Mouse (Mus musculus) layer of hippocampus, postnatal 36 days (tissue): Measurements from ENCODE around the gene Abcg4. TPM values are rescaled to one million over a fixed set of nuclear protein-coding genes. Genes with fewer than 3 reads are reported as not detected.
"Not testable (repeated sequence)": the region's sequence is repeated elsewhere in the genome, so short reads cannot be mapped to it uniquely, and the experiment has no call there.

Experiments used
- DNase-seq, 2 experiments: peaks; one replicate each; pipeline ENCODE4 v3.0.0; 2022
- total RNA-seq, 2 experiments: library from RNA; stranded (reverse); gene quantifications; 2 replicates each; pipeline ENCODE4 v1.2.3; 2021

Abcg4 gene
- total RNA-seq, 2 experiments from 2014 or later: 63.6 to 73.1 TPM

DNA sequence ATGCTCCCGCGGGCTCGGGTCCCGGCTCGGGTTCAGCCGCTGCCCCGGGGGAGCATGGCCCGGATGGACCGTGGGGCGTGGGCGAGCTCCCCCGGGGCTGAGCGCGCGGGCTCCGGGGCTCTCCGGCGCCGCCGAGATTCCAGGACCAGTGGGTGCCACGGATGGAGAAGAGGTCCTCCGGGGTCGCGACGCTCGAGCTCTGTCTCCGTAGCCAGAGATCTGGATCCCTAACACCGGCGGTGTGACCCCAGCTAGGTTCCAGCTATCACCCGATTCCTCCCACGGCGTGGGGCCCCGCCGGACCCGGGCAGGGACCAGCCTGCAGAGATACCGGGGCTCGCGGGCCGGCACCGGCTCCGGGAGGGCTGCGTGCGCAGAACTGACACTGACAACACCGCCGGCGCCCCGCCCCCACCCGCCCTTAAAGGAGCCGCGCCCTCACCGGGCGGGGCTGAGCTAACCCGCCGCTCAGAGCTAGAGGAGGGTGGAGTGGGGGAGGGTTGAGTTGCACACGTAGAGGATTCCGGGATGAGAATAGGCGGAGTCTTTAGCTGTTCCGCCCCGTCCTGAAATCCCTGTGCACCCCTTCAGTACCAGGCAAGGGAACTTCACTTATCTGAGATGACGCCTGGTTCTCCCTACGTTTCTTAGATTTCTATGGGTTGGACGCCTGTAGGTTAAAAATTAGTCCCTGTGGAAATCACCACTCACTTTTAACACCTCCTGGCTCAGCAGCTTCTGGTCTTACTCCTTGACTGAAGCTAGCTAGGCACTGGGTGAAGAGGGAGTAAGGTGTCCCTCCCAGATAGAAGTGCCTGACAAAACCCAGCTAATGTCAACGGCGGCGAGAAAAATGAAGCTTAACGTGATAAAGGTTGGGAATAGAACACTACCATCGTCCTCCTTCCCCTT lies 31.7 kb upstream of the Abcg4 start, which contains the start of gene C2cd2l:
Gene C2cd2l (minus strand): TSS at position 399 of the 912 bp plus-strand sequence.
- peak; percentile 87 for DNase-seq

DNA sequence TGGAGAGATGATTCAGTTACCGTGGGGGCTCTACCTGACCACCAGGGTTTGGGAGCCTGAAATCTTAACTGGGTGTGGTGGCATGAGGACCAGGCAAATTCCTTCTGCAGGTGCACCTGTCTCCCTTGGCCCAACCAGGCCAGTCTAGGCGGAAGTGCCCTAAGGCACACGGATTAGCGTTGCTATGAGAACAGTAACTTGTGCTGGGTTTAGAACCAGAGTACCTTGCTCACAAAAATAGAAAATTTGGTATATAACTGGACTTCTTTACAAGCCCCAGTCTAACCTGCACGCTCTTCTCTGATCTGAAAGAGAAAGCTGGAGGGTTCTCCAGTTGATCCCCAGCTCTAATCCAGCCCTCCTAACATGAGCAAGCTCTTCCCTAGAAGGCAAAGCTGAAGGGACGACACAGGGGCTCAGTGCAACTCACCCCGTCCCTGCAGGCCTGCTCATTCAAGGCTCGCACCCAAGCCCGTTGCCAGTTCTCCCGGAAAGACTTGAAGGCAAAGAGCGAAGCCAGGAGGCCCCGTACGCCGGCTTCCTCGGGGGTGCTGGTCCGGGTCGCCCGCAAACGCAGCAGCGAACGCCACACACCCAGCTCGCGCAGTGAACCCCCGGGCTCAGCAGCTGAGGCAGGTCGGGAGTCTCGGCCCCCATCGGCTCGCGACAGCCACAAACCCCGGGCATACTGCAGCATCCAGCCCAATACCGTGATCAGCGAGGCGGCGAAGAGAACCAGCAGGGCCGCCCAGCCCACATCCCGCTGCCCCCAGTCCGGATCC lies 30.9 kb upstream of the Abcg4 start:
- peak in 1 of 2 experiments; percentile 34 for DNase-seq

DNA sequence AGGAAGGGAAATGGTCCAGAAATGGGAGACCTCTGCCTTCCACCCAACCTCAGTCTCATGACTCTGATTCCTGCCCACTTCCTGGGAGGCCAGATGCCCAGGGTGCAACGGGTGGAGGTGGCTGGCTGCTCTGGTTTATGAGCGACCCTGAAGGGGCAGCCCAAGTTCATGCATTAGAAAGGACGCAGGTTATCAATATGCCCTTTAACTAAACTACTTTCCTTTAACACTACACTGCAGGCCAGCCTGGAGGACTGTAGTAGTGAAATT lies 30.3 kb upstream of the Abcg4 start:
- no peak for DNase-seq

DNA sequence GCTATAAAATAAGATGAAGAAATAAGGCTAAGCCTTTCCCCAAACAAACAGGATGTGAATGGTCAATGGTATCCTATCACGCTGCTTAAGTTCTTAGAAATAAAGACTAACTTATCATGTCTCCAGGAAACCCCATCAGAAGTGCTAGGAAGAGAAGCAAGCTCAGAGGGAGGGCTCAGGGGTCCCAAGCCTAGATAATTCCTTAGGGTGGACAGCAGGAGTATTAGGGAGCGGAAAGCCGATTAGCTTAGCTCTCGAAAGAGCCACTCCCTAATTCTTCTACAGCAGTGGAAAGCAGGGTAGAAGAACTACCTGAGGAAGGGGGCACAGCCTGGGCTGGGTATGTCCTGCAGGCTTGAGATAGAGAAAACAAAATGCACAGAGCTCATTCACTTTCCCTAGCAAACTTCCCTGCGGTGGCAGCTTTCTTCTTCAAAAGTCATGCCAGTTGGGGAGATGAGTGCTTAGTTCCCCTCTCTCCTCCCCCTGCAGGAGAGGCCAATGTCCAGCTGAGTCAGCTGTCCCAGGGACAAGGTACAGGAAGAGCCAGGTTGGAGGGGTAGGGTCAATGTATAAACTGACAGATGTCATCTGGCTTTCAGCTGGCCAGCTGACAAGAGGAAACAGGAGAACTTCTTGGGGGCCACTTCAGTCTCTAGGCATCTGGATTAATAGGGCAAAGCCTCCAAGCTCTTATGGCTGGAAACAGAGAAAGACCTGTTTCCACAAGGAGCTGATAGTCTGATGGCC lies 29.8 kb upstream of the Abcg4 start:
- no peak for DNase-seq

DNA sequence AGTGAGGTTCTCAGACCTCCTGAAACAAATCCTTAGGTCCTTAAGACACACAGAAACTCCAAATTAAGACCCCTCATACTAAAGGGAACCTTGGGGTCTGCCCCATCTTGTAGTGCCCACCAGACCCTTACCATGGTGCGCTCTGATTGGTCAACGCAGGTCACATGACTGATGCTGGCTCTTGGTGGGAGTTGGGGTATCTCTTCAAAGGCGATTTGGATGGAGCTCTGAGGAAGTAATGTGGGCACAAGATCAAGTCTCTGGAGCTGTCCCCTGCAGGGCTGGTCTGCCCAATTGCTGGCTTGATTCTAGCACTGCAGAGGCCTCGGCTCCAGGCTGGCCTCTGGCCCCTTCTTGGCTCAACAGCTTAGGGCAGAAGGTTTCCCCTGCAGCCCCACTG lies 29.0 kb upstream of the Abcg4 start:
- DNase-seq: no peak

DNA sequence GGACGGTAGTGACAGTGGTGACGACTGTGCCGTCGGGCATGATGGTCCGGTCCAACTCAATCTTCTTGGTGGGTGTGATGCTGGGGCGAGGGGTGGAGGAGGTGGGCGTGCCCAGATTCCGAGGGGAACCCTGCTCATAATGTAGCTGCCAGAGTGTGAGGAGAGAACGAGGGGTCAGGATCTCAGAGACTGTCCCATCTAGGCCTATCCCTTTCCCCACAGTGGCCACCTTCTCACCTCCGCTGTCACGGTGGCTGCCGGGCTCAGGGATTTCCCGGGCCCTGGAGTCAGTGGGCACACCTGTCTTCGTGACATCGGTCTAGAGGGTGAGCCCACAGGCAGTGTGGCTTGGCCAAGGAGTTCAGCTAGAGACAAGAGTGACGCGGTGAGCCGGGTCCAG lies 26.5 kb upstream of the Abcg4 start:
- no peak for DNase-seq

DNA sequence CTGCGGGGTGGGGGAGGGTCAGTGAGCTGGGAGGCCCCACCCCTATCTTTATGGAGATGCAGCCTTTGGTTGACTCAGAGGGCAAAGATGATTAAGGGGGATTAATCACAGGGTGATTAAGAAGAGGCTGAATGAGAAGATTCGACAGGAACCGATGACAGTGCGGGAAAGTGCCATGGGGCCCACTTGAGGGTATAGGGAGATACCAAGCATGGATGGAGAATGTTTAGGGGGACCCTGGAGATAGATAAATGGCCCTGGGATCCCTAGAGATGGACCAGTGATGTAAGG lies 25.8 kb upstream of the Abcg4 start:
- no peak for DNase-seq

DNA sequence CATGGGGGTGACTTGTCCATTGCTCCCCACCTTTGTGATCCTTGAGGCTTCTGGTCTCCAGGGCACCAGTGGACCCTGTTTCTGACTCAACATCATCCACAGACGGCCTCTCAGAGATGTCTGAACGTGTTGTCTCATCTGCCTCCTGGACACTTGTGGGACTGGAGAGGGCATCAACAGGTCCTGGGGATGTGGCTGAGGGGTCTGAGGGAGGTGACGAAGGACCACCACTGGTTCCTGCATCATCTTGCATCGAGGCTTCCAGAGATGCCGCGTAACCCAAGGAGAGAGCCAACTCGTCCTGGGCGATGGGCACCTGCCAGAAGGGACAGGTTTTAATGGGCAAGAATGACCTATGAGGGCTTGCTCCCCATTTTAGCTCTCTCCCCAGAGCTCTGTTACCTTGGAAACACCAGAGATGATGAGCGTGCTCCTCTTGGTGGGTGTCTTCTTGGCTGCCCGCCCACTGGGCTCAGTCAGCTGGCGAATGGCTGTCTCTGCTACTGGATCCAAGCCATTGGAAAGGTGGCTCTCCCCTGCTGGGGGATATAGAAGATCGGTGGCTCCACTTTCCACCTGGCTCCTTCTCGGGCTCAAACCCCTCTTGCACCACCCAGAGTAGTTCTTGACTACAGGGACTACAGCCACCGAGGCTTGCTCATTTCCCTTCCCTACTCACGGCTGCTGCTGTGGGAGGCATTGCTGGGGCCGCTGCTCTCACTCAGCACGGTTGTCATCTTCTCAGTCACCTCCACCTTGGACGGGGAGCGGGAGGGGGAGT lies 25.3 kb upstream of the Abcg4 start:
- peak; percentile 73 to 82 for DNase-seq

DNA sequence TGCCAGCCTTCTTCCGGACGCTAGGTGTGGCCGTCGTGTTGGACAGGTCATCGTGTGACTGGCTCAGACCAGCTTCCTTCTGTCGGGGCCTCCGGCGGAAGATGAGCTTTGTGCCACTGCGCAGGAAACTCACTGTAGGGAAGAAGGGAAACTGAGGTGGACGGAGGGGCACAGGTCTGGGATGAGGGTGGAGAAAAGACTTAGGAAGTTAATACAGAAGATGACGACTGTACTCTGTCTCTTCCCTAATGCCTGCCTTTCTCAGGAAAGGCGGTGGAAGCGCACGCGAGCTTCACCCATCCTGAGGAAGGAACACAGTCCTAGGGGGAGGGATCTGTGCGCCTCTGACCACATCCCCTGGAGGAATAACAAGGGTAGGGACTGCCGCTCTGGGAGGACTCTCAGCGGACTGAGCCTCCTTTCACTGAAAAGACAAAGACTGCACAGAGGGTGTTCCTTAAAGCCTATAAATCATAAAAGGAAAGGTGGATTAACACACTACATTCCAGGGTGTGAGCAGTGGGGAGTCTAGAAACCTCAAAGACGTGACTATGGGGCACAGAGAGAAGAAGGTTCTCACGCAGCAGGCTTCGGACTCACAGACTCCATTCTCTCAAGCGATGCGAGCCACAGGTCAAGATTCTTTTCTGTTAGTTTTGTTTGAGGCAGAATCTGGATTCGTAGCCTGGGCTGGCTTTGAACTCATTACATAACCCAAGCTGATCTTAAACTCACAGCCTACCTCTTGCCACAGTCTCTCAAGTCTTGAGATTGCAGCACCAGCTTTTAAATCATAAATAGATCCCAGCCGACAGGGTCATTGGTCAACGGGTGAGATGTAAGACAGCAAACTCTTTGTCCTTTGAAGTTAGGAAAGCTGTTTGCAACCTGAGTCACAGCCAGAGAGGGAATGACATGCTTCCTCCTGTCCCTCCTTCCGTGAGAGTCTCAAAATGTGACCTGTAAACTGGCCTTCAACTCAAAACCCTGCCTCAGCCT lies 23.0 kb upstream of the Abcg4 start:
- no peak for DNase-seq

DNA sequence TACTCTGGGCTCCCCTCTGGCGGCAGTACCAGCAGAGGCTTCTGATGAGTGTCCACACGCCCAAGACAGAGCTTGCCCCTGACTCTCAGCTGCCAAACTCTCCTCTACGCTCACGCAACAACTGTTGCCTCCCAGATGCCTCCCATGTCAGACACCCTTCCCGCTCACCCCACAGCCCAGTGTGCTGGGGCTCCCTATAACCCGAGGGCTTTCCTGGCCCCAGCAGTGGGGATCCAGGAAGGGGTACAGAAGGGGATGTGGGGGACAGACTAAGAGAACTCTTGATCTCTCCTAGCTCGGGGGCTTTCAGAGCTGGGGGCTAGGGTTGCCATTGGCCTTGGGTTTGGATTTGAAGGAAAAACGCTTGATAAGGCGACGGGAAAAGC lies 22.3 kb upstream of the Abcg4 start:
- DNase-seq: no peak

DNA sequence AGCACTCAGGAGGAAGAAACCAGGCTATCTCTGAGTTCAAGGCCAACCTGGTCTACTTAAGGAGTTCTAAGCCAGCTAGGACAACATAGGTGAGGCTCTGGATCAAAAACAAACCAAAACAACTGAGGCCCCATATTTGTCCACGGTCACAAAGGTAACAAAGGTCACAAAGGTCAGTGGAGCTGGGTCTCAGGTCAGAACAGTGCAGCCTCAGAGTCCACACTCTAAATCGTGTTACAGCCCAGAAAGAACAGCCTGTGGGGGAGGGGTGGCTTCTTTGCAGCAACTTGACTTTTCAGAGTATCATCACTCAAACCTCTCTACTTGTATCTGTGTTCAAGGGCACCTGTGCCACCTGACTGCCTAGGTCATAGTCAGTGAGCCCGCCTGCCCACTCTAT lies 21.3 kb upstream of the Abcg4 start:
- no peak for DNase-seq

DNA sequence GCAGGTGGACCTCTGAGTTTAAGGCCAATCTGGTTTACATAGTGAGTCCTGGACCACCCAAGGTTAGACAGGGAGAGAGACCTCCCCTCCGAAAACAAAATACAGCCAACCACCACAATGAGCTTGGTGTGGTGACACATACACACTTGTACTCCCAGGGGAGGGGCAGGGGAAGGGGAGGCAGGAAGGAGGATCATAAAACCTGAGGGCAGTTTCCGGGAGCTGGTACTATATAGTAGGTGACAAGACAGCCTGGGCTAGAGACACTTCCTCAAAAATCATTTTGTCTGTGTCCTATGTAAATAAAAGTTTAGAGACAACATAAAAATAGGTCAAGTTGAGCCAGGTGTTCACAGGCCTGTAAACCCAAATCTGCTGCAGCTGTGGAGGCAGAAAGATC lies 18.8 kb upstream of the Abcg4 start:
- DNase-seq: no peak

DNA sequence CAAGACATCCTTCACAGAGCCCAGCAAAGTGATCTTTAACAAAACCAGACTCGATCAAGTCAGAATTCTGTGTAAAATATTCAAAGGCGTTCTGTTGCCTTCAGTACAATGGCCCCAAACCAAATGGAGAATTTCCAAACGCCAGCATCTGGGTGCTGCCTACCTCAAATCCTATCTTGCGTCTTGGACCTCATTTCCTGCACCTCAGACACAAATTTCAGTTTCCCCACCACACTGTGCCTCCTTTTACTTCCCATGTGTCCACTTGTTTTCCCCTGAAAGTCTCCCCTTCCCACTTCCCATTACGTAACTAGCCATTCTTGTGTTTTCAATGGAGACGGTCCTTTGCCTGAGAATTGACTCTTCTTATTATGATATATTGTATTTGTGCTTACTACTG lies 18.1 kb upstream of the Abcg4 start:
- no peak for DNase-seq

DNA sequence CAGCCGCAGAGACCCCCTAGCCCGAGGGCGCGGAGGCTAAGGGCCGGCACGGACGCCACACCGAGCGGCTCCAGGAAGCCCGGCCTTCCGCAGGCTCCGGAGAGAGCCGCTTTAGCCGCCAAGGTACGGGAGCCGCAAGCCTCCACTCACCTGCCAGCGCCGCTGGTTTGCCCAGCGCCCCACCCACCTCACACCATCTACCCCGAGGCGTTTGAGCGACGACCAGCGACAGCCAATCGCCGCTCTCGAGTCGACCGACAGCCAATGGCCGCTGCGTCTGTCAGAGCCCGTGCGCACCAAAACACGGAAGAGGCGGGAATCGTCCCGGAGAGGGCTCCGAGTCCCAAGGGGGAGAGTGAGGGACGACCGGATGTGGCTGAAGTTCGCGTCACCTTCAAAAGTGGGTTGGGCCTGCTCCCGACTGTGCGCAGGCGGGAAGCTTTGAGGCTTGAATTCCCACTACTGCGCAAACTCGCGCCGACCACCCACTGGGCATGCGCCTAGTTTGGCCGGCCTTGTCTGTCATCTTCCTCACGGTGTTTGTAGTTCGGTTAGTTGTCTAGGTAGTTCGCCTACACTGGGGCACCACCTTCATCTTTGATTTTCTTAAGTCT lies 17.2 kb upstream of the Abcg4 start, which contains the start of gene Hinfp:
Gene Hinfp (minus strand): TSS at position 206 of the 614 bp plus-strand sequence.
- DNase-seq: peak; percentile 99

DNA sequence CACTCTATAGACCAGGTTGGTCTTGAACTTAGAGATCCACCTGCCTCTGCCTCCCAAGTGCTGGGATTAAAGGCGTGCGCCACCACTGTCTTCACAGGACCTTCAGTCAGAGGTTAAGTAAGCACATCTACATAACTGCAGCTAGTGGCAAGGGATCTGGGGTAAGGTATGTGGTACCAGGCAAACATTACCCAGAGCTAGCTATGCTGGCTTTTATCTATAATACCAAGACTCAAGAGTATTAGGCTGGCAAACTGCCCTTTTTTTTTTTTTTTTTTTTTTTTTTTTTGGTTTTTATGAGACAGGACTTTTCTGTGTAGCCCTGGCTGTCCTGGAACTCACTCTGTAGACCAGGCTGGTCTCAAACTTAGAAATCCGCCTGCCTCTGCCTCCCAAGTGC lies 11.6 kb upstream of the Abcg4 start:
- DNase-seq: not testable (repeated sequence)

DNA sequence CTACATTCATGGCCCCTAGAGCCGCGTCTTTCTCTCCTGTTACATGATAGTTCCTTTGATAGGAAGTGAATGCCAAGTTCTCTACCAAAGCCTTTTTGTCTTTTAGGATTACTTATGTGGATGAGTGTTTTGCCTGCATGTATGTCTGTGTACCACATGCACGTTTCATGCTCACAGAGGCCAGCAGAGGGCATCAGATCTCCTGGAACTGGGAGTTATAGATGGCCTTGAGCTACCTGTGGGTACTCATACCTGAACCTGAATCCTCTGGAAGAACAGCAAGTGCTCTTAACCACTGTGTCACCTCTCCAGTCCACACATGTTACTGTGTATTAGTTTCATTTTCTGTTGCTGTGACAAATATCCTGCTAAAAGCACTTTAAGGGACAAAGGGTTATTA lies 4.1 kb upstream of the Abcg4 start:
- no peak for DNase-seq

DNA sequence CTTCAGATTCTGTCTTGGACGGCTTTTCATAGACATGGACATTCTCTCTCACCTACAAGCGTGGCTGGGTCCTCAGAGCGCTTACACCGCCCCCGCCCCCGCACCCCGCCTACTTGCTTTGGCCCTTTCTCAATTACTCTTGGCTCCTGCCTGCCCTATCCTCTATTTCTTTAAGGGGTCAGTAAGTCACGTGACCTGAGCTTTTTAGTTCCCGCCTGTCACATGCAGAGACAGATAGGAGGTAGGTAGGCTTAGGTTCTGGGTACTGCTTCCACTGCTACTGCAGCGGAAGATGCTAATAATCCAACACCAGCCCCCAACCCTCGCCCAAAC lies 510 bp upstream of the Abcg4 start:
- DNase-seq: no peak

DNA sequence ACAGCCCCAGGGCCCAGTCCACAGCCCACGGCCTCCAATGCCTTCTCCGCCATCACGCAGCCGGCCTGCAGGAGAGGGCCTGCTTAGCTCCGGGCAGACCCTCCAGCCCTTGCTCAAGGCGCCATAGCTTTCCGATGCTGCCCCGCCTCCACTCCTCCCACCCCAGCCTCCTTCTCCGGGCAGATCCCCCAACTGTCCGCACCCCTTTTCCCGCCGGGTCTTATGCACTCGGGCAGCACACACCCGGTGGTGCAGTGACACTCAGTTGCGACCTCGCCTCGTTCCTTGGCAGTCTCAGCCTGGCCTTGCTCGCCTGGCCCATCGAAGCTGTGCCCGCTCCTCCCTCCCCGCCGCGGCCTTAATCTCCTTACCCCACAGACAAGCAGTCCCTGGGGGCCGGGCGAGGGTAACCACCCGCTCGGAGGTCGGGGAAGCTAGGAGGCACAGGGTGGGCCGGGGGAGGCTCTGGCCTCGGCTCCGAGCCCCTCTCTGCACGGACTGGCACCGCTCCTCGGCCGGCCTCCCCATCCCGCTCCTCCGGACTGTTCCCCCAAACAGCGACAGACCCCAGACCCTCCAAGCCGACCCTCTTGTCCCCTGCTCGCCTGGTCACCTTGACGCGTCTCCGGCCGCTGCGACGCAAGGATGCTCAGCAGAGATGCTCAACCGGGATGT lies 877 bp downstream of the Abcg4 start:
- peak in 1 of 2 experiments; percentile 28 for DNase-seq

DNA sequence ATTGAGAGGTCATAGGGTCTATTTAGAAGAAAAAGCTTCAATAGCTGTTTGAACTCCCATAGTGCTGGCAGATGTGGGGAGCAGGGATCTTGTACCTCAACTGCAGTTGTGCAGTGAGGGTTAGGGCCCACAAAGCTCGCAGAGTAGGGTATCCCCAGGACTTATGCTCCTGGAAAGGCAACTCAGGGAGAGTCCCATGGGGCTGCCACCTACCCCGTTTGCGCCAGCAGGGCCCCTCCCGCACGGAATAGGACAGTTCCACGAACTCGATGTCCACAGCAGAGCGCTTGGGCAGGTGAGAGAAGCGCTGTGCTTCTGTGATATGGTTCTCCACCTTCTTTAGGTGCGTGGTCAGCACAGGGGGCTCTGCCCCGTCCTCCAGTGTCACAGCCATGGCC lies 1.4 kb downstream of the Abcg4 start:
- no peak for DNase-seq

DNA sequence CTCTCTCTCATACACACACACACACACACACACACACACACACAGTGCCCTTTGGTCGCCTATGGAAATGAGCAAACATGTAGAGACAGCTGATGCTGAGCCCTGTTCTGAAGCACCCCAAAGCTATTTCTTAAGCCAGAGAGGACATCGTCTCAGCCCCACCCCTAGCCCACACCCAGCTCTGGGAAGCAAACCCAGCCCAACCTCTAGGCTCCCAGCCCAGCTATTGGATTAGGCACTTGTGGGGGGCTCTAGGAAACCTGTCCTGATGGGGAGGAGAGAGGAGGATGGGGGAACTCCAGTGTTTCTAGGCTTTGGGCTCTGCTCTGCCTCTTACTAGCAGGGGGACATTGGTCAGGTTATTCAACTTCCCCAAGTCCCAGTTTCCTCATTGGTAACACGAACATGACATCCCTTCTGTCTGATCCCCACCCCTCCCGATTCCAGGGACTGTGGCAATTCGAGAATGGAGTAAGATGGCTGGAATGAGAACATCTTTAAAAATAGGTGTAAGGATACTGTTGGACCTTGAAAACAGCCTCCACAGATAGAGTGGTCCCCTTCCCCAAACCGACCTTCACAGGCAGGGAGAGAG lies 2.1 kb downstream of the Abcg4 start:
- DNase-seq: no peak
